Mouse (Mus musculus) brain, embryonic 14.5 days (tissue): ENCODE data around the gene Gm49333.

ENCODE experiments used
- CTCF ChIP-seq: fragments of 200-500 bp; IDR thresholded peaks from 2 replicates; pipeline ENCODE4 v1.5.1; 2012; ENCODE audit warnings: inconsistent platforms, mild to moderate bottlenecking, moderate library complexity, borderline replicate concordance; ENCODE audit not compliant: insufficient read depth, insufficient read length; ENCODE audit errors: extremely low read depth
- POLR2A ChIP-seq: fragments of 200-500 bp; IDR thresholded peaks from 2 replicates; pipeline ENCODE4 v1.6.1; 2012; ENCODE audit warnings: mild to moderate bottlenecking, inconsistent platforms, borderline replicate concordance; ENCODE audit not compliant: poor library complexity, insufficient read depth, insufficient read length, severe bottlenecking; ENCODE audit errors: extremely low read depth

GRCm38 (mm10) chr16:20637410-20637809 is 26.0 kb downstream of the Gm49333 start:
- no peak for TF ChIP-seq CTCF
- TF ChIP-seq POLR2A: no peak
